Mouse (Mus musculus) adrenal gland, postnatal 36 days (tissue): Measurements from ENCODE around the gene Nadk2. TPM values are rescaled to one million over a fixed set of nuclear protein-coding genes. Genes with fewer than 3 reads are reported as not detected.

Source experiments
- DNase-seq, 2 experiments: peaks; one replicate each; pipeline ENCODE4 v3.0.0; 2021; ENCODE audit warnings: mixed read lengths in 1 of 2
- long read RNA-seq, 2 experiments: library from polyadenylated mRNA; stranded (forward); transcript quantifications; one replicate each; pipeline ENCODE4 v2.0.0; 2021; ENCODE audit warnings: borderline sequencing depth in 2 of 2
- total RNA-seq, 2 experiments: library from RNA; stranded (reverse); gene quantifications; 2 replicates each; pipeline ENCODE4 v1.2.3; 2021

Gene Nadk2
- total RNA-seq, result 10 to 100 TPM; 57.9 to 79.4 TPM
- long read RNA-seq, experiment 1, full-length matches to known transcripts, result 45 of 142 reads
- long read RNA-seq, experiment 1, partial matches to known transcripts, result 9 of 142 reads
- long read RNA-seq, experiment 1, other reads (novel, unspliced or antisense), result 88 of 142 reads
- long read RNA-seq, experiment 2, full-length matches to known transcripts, result 7 of 23 reads
- long read RNA-seq, experiment 2, partial matches to known transcripts, result 0 of 23 reads
- long read RNA-seq, experiment 2, other reads (novel, unspliced or antisense), result 16 of 23 reads

DNA sequence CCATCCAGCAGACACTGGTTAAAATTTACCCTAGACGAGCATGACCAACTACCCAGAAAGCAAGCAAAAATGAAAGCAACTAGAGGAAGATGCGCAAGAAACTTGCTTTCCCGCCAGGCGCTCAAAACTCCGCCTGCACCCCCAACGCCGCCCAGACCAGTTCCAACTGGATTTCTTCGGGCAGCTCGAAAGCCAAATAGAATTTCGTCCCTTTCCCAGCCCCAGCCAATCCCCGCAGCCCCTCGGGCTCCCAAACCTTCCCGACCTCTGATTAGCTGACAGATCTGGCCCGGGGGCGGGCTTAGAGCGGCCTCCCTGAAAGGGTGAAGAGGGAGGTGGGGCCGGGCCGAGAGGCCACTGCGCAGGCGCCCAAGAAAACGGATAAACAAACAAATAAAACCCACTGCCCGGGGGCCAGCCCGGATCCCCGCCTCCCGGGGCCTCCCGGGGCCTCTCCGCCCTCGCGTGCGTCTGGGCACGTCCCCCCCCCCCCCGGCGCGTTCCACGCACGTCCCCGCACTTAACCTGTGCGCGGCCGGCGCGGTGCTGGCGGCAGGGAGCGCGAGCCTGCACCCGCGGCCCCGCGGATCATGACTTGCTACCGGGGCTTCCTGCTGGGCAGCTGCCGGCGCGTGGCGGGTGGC is at the start of gene Nadk2:
Gene Nadk2, plus strand, starts transcription at position 349 of the 644 bp plus-strand sequence.
- peak; percentile 100 for DNase-seq

DNA sequence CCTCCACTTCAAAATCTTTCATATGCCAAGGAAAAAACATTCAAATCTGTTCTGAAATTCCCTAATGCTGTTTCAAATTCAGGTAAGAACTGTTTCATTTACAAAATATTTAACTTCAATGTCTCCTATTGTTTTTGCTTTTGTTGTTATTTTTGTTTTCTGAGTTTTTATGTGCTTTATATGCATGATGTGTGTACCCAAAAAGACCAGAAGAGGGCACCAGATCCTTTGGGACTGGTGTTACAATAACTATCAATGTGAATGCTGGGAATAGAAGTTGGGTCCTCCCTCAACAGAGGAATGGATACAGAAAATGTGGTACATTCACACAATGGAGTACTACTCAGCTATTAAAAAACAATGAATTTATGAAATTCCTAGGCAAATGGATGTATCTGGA is 15.4 kb upstream of the Nadk2 start:
- DNase-seq, result no peak

DNA sequence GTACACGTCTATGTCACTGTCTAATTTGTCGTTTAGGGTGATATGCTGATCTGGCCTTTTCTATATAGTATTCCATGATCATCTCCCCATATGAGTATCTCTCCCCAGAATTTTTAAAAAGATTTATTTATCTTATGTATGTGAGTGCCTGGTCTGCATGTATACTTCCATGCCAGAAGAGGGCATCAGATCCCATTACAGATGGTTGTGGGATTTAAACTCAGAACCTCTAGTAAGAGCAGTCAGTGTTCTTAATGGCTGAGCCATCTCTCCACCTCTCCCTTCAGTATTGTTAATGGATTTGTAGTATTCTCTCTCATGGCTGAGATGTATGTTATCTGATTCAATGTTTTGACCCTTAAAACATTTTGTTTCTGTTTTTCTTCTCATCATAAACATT is 11.2 kb upstream of the Nadk2 start:
- no peak for DNase-seq

DNA sequence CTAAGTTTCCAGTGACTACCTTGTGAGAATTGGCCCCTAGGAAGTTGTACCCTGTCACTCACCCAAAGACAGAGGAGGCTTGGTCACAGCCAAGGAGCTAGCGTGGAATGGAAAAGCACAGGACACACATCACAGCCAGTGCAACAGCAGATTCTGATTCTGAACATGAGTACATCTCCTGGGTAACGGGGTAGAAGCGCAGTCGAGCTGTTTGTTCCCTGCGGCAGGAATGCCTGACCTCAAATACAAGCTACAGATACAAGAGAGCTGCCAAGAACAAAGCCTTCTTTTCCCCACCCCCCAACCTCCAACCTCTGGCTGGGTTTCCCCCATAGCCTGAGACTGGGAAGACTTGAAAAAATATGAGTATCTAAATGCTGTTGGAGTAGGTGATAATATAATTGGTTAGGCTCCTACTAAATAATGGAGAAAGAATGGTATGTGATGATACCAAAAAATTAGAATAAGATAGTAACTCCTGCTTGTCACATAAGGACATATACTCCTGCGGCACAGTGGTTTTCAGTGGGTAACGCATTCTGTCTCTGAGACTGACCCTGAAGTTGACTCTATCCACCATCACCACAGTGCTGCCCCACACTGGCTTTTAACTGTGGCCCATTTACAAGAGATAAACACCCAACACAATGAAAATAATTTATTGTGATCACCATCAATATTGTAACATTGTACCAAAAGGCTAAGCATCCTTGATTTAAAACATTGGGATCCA is 9.7 kb upstream of the Nadk2 start:
- DNase-seq, result no peak

DNA sequence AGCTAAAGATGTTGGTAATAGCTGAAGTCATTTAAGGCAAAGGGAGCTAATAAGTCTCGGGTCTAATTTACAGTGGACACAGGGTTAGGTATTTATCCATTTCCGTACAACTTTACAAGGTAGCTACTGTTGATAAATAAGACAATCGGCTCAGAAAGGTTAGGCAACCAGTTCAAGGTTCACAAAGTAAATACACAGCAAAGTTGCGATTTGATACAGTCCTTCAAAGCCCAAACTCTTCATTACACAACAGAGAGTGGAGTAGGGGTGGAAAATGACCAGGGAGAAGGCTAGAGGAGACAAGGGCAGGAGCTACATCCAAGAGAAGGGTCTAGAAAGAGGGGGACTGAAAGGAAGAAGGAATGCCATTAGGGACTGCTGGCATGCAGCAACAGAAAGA is 2.2 kb upstream of the Nadk2 start:
- DNase-seq, result no peak

DNA sequence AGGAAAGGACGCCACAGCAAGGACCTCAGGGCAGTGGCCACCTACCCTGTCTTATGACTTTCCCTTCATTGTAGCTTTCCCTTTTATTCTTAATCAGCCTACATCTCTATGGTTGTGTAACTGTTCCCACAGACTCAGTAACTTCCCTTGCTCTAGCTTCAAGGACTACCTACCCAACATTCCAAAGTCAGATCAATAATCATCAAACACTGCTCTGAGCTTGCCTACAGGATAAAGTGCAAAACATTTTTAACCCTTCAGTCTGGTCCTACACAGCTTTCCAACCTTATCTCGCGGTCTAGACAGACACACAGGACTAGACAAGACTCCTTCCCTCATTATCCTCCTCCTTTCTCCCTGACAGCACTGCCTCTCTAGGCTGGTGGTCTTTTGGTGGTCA is 707 bp upstream of the Nadk2 start:
- no peak for DNase-seq

DNA sequence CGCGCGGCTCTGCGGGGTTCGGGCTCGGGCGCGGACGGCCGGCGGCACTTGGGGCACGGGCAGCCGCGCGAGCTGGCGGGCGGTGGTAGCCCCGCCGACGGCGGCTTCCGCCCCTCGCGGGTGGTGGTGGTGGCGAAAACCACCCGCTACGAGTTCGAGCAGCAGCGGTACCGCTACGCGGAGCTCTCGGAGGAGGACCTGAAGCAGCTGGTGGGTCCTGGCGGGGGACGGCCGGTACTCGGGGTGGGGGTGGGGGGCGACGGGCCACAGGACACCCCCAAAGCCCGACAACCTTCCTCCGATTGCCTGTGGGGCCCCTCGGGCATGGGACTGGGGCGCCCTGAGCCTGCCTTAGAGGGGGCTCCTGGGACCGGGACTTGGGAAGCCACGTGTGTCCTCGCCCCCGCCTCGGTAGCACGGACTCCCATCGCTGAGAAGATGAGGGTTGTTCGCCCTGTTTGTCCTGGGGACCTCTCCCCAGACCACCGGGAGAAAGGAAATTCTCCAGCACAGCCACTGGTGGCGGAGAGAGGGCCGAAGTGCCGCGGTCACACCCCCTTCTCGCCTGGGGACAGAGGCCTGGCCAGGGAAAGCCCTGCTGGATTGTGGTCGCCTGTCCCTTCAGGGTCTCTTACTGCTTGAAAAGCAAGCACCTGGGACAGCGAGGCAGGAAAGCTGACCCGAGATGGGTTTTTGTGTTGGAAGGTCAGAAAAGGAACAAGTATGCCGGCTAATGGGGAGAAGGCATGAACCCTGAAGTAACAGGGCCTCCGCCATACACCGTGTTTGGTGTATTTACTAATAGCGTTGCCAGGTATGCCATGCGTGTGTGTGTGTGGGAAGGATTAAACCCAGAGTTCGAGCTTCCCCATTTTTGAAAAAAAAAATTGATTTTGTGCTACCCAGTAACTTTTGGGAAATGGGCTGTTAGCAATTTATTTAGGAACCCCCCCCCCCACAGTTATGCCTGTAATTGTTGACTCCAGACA is 790 bp downstream of the Nadk2 start:
- DNase-seq, result peak; percentile 61 to 67

DNA sequence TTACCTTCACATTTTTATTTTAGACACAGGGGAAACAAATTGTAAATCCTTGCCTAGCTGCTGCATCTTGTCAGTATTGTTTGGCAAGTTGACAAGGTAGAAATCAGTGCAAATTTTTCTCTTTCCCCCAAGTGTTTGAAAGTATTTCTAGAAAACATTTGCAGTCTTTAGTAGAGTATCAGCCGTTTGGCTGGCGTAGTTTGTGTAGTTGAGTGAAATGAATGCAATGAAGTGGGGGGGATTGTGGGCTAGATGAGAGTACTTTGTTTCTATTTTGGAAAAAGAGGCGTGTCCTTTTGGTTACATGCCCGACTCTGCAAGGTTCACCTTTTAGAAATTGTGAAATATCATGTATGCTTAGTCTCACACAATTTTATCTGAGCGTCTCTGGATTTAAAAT is 1.6 kb downstream of the Nadk2 start:
- DNase-seq, result no peak

DNA sequence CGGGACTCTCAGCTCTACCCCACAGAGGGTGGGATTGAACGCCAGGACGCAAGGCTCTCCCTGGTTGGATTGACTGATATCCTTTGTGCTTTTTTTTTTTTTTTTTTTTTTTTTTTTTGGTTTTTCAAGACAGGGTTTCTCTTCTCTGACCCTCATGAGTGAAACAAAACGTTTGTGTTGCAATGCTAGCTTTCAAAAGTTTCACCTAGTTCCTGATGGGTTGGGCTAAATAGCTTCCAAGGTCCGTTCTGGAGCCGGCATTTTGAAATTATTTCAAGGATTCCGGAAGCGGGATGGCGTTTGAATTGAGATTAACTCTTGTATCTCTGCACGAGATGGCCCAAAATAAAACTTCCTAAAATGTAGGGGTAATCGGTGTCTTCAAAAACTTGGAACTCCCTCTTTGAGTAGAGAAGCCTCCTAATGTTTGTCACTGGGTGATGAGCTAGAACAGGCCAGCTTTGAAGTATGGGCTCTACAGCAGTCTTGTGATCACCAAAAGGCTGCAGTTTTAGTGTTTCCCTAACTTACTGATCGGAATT is 2.1 kb downstream of the Nadk2 start:
- peak in 1 of 2 experiments; percentile 24 for DNase-seq

DNA sequence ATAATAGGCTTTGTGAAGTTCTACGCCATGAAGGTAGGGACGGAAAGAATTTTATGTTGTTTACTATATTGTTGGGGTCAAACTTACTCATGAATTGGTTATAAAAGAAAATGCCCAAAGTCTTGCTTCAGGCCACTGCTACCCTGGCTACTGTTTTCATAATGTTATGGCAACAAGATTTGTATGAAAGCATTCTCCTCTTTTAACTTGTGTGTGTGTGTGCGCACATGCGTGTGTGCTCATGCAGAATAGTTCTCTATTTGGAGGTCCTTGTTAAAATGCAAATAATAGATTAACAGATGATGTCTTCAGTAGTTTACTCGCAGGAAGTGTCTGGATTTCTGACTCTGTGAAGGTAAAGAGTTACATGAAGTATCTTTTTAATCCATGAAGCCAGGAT is 2.6 kb downstream of the Nadk2 start:
- DNase-seq, result no peak

DNA sequence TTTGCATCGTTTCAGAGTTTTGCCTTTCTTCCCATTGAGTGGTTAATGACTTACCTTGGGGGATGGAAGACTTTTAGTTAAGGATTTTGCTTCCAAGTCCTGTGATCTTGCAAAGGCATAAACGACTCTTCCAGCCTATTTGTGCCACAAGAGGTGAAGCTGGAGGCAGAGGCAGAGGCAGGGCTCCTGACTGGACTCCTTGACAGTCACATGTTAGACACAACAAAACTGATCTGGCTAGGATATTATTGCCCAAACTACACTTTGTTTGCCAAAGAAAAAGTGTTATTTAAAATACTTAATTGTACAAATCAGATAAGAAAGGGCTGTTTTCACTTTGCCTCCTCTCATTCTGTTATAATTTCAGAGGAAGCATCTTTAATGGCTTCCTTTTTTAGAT is 3.1 kb downstream of the Nadk2 start:
- no peak for DNase-seq

DNA sequence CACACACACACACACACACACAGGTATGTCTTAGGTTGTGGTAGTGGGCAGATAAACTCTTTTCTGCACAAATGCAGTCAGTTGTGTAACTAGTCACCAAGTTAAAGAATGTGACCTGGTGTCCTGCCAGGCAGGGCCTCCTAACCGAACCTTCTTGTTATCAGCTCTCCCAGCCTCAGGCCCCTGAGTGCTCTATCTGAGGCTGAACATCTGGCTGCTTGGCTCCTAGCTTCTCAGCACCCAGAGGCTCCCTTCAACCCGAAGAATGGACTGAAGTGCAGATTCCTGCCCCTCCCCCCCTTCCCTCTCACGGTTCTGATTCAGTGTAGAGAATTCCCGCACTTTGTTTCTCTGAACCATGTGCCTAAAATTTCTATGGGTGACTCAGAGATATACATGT is 3.6 kb downstream of the Nadk2 start:
- DNase-seq, result peak; percentile 27 to 48

DNA sequence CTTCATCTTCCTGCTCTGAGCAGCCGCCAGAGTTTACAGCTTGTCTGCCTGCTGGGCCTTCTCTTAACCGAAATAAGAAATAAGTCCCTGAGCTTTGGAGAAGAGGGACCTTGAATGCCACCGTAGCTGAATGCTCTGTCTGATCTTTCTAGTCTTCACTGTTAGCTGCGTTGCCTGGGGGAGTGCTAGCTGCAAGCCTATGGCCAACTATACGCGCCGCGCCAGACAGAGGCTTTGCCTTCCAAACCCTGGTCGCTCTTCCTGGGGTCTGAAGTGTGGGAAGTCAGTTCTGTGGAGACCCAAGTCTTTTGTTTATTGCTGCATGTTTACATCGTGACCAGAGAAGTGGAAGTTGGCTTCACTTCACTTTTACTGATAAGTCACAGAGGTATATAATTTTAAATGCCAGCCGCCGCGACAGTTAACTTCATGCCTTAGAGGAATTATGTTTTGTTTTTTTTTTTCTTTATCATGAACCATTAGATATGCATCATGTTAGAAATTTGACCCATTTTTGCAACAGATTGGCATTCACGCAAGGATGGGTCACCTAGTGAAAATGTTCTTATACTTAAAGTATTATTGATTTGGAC is 4.6 kb downstream of the Nadk2 start:
- DNase-seq, result no peak

DNA sequence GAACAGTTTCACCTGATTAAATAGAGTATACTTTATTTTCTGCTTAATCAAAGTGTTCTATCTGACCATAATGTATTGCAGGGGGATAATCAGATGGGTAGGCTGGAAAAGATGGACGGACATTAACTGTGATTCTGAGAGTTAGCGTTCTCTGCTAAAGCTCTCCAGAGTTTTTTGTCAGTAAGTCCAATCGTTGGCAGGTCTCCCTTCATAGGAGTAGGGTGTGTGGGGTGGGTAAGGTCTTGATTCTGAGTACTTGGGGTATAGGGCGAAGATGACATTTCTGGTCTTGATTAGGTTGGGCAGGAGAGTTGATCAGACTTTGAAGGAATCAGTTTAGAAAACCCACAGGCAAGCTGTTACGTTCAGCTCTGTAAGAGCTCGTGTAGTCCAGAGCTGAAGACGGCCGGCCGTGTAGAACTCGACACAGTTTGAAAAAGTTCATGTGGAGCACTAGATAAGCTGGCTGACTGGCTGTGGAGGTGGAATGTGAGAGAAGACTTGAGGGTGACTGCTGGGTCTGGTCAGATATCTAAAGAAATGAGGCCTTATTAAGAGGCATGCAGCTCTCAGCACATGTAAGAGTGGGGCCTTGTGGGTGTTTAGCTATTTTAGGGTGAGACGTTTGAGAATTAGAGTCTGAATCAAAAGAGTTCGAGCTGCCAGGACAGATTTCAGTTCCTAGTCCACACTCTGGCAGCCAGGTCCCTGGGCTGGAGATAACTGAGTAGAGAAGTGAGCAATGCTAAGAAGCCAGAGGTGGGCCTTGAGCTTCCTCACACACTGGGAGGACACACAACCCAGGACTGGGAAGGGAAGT is 7.6 kb downstream of the Nadk2 start:
- no peak for DNase-seq

DNA sequence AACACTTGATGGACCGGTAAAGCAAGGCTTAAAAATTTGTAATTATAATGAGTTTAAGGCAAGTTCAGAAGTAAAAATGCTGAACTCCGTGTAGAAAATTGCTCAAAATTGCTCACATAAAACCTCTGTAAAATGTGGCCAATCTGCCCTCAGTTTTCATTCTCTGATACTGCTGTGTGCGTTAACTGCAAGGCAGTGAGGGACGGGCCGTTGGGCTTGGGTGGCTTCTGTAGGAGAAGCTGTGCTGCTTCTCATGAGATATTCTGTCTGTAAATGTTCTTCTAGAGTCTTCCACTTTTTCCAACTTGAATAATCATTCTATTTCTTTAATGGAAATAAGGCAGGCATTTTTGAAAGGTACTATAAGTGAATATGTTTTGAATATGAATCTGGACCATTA is 8.6 kb downstream of the Nadk2 start:
- DNase-seq, result no peak

DNA sequence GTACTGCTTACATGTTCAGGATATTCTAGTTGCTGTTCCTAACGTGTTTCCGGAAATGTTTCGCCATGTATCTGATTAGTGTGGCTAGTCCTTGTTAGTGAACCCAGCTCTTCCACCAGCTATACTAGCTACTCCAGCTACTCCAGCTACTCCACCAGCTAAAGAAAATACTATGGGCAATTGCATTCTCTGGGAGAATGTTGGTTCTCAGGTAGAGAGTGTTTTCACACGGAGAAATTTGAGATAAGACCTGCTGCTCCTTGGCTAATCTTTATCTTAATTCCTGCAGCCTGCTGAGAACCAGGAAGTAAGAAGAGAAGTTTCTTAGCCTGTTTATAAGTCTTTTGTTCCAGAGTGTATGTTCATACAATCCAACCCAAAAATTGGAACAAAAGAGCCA is 9.1 kb downstream of the Nadk2 start:
- DNase-seq, result no peak

DNA sequence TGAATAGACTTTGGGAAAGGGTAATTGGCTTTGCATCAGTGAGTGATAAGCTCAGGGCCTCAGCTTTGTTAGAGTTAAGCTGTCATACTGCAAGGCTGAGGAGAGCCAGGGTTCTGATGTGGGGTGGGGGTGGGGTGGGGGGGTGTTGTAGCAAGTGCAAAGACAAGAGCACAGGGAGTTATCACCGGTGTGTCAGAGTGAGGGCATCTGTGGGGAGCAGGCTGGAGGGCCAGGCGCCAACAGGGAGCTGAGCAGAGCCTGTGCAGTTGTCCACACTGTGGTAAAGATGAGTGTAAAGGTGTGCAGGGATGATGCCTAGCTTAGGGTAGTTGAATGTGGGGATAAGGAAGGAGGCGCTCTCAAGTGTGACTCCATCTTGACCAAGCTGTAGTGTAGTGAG is 10.2 kb downstream of the Nadk2 start:
- DNase-seq, result no peak

DNA sequence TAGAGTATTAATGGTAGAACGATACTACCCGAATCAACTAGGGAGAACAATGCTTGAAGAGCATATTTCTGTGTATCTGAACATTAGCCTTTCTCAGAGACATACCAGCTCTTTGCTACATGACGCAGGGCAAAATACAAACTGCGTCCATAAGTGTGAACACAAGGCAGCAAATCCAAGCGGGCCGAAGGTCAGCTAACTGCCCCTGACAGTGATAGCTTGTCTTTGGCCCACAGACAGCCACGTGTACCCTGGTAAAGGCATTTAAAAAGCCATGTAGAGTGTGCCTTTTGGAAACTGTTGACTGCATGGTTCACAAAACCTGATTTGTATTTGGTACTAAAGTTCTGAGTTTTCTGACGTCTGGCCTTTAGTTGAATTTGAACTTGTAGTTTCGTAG is 11.7 kb downstream of the Nadk2 start:
- DNase-seq, result peak; percentile 49 to 52

DNA sequence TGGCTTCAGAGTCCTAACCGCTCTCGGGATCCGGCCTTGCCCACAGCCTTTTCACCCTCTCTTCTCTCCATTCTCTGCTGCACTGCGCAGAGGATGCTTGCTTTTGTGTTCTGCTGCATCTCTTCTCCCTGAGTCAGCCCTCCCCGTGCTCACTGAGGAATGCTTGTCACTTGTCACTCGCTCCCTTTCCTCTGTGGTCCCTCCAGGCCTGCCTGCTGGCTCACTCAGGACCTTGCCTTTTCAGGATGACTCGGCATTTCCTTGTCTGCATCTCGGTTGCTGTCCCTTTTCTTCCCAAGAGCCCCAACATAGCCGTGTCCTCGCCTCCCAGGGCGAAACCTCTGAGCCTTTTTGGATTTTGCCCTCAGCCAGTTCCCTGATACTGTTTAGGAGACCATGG is 15.8 kb downstream of the Nadk2 start:
- no peak for DNase-seq

DNA sequence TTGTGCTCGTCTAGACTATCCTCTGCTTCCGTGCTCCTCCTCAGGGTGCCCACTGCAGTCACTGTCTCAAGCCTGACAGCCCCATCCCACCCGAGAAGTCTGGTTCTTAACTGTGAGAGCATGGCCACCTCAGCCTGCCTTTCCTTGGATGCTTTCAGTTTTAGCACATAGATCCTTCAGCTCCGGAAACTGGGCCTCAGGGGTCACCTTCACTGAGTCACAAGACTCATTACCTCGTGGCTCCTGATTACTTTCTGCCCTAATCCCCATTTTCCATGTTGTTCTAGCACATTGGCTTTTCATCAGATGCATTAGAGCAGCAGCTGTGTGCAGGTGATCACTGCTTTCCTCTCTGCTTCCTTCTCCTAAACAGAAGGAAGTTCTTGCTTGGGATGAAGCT is 16.4 kb downstream of the Nadk2 start:
- no peak for DNase-seq
